Mouse (Mus musculus): Measurements from ENCODE around the gene Usp46. TPM values are rescaled to one million over a fixed set of nuclear protein-coding genes. Genes with fewer than 3 reads are reported as not detected.

Usp46 gene
- polyA plus RNA-seq (2016; fragmentation: Nextera tagmentation; extraction: Ambion mirVana): 44.0 and 45.9 TPM in 2 replicates

GRCm38 (mm10) chr5:74067831-74068713 lies at the start of gene Usp46:
TSS of gene Usp46 (minus strand) at chr5:74068431.
- WGBS: under 1% methylated on average over 73 of the region's 89 CpGs
- Histone ChIP-seq H3K36me3 (no peaks in the 10 kb centered on the region), H3K9ac (peak within 1 kb of the TSS; percentile 90), H3K4me1 (peaks cover 39% of the 10 kb centered on the region), H3K27me3 (no peaks in the 10 kb centered on the region), H3K9me3 (no peaks in the 10 kb centered on the region), H3K4me2 (replicated peaks) (peak within 1 kb of the TSS; percentile 66), H3K4me3 (peak within 1 kb of the TSS; percentile 82), H3K27ac (peak within 1 kb of the TSS; percentile 98)
- peak; percentile 84 for ATAC-seq (ENCODE audit: insufficient number of reproducible peaks, insufficient read depth, low FRiP score, low TSS enrichment)

GRCm38 (mm10) chr5:74113961-74114689 lies 45.9 kb upstream of the Usp46 start:
- H3K4me3 ChIP-seq: no peak overlapping the region
- H3K36me3 ChIP-seq: no peaks in the 10 kb centered on the region
- no peaks in the 10 kb centered on the region for H3K27me3 ChIP-seq
- H3K4me2 ChIP-seq (replicated peaks): no peak overlapping the region
- H3K9ac ChIP-seq: no peak overlapping the region
- H3K27ac ChIP-seq: no peak overlapping the region
- 0 out of 2 replicates have a peak, but pooled peaks cover 3% of the 10 kb centered on the region for H3K9me3 ChIP-seq
- ATAC-seq (ENCODE audit: insufficient number of reproducible peaks, insufficient read depth, low FRiP score, low TSS enrichment): no peak
- no peaks in the 10 kb centered on the region for H3K4me1 ChIP-seq
- 85% methylated on average over 7 of the region's 7 CpGs for WGBS

- H3K9me3 ChIP-seq: no peaks in the 10 kb centered on the region
- 67% methylated on average over 7 of the region's 7 CpGs for WGBS
- H3K4me2 ChIP-seq (replicated peaks): no peak overlapping the region
- no peaks in the 10 kb centered on the region for H3K27me3 ChIP-seq
- peak; percentile 41; the same call in 1 of the 2 replicates for ATAC-seq (ENCODE audit: insufficient number of reproducible peaks, insufficient read depth, low FRiP score, low TSS enrichment)
- H3K36me3 ChIP-seq: no peaks in the 10 kb centered on the region
- H3K27ac ChIP-seq: no peak overlapping the region
- H3K9ac ChIP-seq: no peak overlapping the region
- no peaks in the 10 kb centered on the region for H3K4me1 ChIP-seq
- no peak overlapping the region for H3K4me3 ChIP-seq
These were observed 37.2 kb upstream of the Usp46 start for GRCm38 (mm10) chr5:74105445-74105844.

GRCm38 (mm10) chr5:74101761-74102160 lies 33.5 kb upstream of the Usp46 start:
- 75% methylated on average over 6 of the region's 6 CpGs for WGBS

GRCm38 (mm10) chr5:74099046-74099445 lies 30.8 kb upstream of the Usp46 start:
- Histone ChIP-seq H3K4me1 (peaks cover 12% of the 10 kb centered on the region), H3K4me3 (no peak overlapping the region), H3K9me3 (no peaks in the 10 kb centered on the region), H3K9ac (no peak overlapping the region), H3K4me2 (replicated peaks) (no peak overlapping the region), H3K27ac (no peak overlapping the region), H3K27me3 (no peaks in the 10 kb centered on the region), H3K36me3 (peaks cover 23% of the 10 kb centered on the region)
- WGBS: 85% methylated on average over 10 of the region's 10 CpGs
- no peak for ATAC-seq (ENCODE audit: insufficient number of reproducible peaks, insufficient read depth, low FRiP score, low TSS enrichment)

More at GRCm38 (mm10) chr5:74101761-74102160, 33.5 kb upstream of the Usp46 start:
- Histone ChIP-seq H3K27ac (no peak overlapping the region), H3K4me3 (no peak overlapping the region), H3K27me3 (no peaks in the 10 kb centered on the region), H3K9me3 (no peaks in the 10 kb centered on the region), H3K4me2 (replicated peaks) (no peak overlapping the region), H3K36me3 (peaks cover 4% of the 10 kb centered on the region; the same call in 1 of the 2 replicates), H3K9ac (no peak overlapping the region), H3K4me1 (no peaks in the 10 kb centered on the region)
- no peak for ATAC-seq (ENCODE audit: insufficient number of reproducible peaks, insufficient read depth, low FRiP score, low TSS enrichment)

- H3K4me1 ChIP-seq: peaks cover 13% of the 10 kb centered on the region
- H3K27ac ChIP-seq: no peak overlapping the region
- no peaks in the 10 kb centered on the region for H3K9me3 ChIP-seq
- 80% methylated on average over 10 of the region's 10 CpGs for WGBS
- no peak overlapping the region for H3K4me3 ChIP-seq
- no peak for ATAC-seq (ENCODE audit: insufficient number of reproducible peaks, insufficient read depth, low FRiP score, low TSS enrichment)
- peaks cover 23% of the 10 kb centered on the region for H3K36me3 ChIP-seq
- H3K9ac ChIP-seq: no peak overlapping the region
- no peaks in the 10 kb centered on the region for H3K27me3 ChIP-seq
- H3K4me2 ChIP-seq (replicated peaks): no peak overlapping the region
These were observed 29.6 kb upstream of the Usp46 start for GRCm38 (mm10) chr5:74097854-74098220.

- WGBS: 85% methylated on average over 11 of the region's 11 CpGs
- Histone ChIP-seq H3K4me2 (replicated peaks) (no peak overlapping the region), H3K36me3 (peaks cover 23% of the 10 kb centered on the region), H3K27ac (no peak overlapping the region), H3K4me3 (no peak overlapping the region), H3K9ac (no peak overlapping the region), H3K9me3 (no peaks in the 10 kb centered on the region), H3K4me1 (peaks cover 13% of the 10 kb centered on the region), H3K27me3 (no peaks in the 10 kb centered on the region)
- ATAC-seq (ENCODE audit: insufficient number of reproducible peaks, insufficient read depth, low FRiP score, low TSS enrichment): no peak
These were observed 29.1 kb upstream of the Usp46 start for GRCm38 (mm10) chr5:74097116-74097853.

- H3K27ac ChIP-seq: no peak overlapping the region
- H3K4me2 ChIP-seq (replicated peaks): no peak overlapping the region
- H3K9ac ChIP-seq: no peak overlapping the region
- ATAC-seq (ENCODE audit: insufficient number of reproducible peaks, insufficient read depth, low FRiP score, low TSS enrichment): no peak
- no peaks in the 10 kb centered on the region for H3K9me3 ChIP-seq
- peaks cover 13% of the 10 kb centered on the region for H3K4me1 ChIP-seq
- WGBS: 93% methylated on average over 1 of the region's 1 CpGs
- H3K36me3 ChIP-seq: peaks cover 23% of the 10 kb centered on the region
- no peak overlapping the region for H3K4me3 ChIP-seq
- H3K27me3 ChIP-seq: no peaks in the 10 kb centered on the region
These were observed 27.8 kb upstream of the Usp46 start for GRCm38 (mm10) chr5:74096060-74096459.

GRCm38 (mm10) chr5:74095611-74096010 lies 27.4 kb upstream of the Usp46 start:
- no peak for ATAC-seq (ENCODE audit: insufficient number of reproducible peaks, insufficient read depth, low FRiP score, low TSS enrichment)
- peaks cover 13% of the 10 kb centered on the region for H3K4me1 ChIP-seq
- H3K4me2 ChIP-seq (replicated peaks): no peak overlapping the region
- H3K27me3 ChIP-seq: no peaks in the 10 kb centered on the region
- peaks cover 23% of the 10 kb centered on the region for H3K36me3 ChIP-seq
- no peak overlapping the region for H3K27ac ChIP-seq
- no peak overlapping the region for H3K9ac ChIP-seq
- 82% methylated on average over 2 of the region's 2 CpGs for WGBS
- no peak overlapping the region for H3K4me3 ChIP-seq
- H3K9me3 ChIP-seq: no peaks in the 10 kb centered on the region

- H3K4me3 ChIP-seq: peak overlapping the region; percentile 97; the same call in 1 of the 2 replicates
- no peak overlapping the region for H3K27ac ChIP-seq
- peaks cover 23% of the 10 kb centered on the region for H3K36me3 ChIP-seq
- peak overlapping the region; percentile 79 for H3K4me2 ChIP-seq (replicated peaks)
- WGBS: 86% methylated on average over 8 of the region's 8 CpGs
- no peak overlapping the region for H3K9ac ChIP-seq
- no peaks in the 10 kb centered on the region for H3K9me3 ChIP-seq
- no peak for ATAC-seq (ENCODE audit: insufficient number of reproducible peaks, insufficient read depth, low FRiP score, low TSS enrichment)
- H3K27me3 ChIP-seq: no peaks in the 10 kb centered on the region
- H3K4me1 ChIP-seq: peaks cover 13% of the 10 kb centered on the region
These were observed 26.7 kb upstream of the Usp46 start for GRCm38 (mm10) chr5:74094841-74095437.
